ENCODE assay signal across 12 mouse cellular contexts in the genomic region with DNA sequence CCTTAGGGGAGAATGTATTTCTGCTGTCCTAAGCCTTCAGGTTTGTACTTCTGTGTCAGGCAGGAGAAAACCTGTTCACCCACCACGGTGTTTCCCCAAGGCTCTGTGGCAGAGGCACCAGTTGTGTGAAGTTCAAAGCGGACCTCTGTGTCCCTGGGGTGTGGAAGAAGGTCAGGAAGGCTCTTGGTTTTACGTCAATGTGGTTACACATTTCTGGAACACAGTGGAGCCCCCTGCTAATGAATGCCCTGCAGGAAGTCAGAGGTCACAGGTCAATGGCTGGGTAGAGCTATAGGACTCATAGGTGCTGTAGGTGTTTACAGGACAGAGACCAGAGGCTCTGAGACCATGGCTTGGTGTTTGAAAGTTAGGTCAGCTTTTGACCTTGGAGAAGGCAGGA.
"Had no signal": no experiment of that assay in that cellular context is flagged by ENCODE, and none has a peak within 500 bp of the region (broad histone marks: within the 10 kb centered on the region; RNA-seq: fewer than 3 reads in every experiment).

No protein-coding gene starts in this region.

- H3K4me3 ChIP-seq: limb, embryonic 13.5 days; liver, embryonic 15.5 days; midbrain, embryonic 10.5 days; myocyte; neural tube, embryonic 15.5 days had no signal

- ATAC-seq: intestine, embryonic 16.5 days had no signal

- H3K9ac ChIP-seq: limb, embryonic 13.5 days; liver, embryonic 15.5 days; lung, embryonic 14.5 days; neural tube, embryonic 15.5 days had no signal

- DNase-seq: lung, embryonic 14.5 days; lung, postnatal 10 days; lung, postnatal 4 days; midbrain, embryonic 14.5 days; thymus, postnatal 4 days had no signal

- H3K9me3 ChIP-seq: limb, embryonic 13.5 days; liver, embryonic 15.5 days; midbrain, embryonic 10.5 days; neural tube, embryonic 15.5 days had no signal

- H3K27ac ChIP-seq: liver, embryonic 15.5 days; midbrain, embryonic 10.5 days; neural tube, embryonic 15.5 days; stomach, postnatal 0 days had no signal

- H3K4me2 ChIP-seq: limb, embryonic 13.5 days; liver, embryonic 15.5 days; lung, embryonic 14.5 days; neural tube, embryonic 15.5 days had no signal

- H3K36me3 ChIP-seq: limb, embryonic 13.5 days; liver, embryonic 15.5 days; midbrain, embryonic 10.5 days; neural tube, embryonic 15.5 days had no signal

- H3K27me3 ChIP-seq: limb, embryonic 13.5 days; liver, embryonic 15.5 days; neural tube, embryonic 15.5 days had no signal
